16 mouse cellular contexts compared by ENCODE assay signal in the genomic region with DNA sequence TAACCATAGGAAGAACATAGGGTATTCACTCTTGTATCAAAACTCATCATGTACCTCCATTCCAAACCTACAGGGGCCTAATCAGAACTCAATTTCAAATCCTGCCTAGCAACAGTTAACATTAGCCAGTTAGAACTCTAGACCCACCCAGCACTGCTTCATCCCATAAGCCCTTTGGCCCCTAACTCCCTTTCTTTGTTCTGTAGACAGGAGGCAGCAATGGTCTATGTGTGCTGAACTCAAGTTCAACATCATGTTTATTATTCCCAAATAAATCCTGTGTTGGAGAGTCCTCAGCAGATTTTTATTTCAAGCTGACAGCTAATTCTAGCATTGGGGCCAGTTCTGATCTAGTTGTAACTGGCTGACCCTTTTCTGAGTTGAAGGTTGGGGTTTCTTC.
A peak's percentile ranks its signal among the peaks of the same experiment; 100 is the strongest.
DNase-seq lines count a peak whose midpoint lies in the region; ATAC-seq and TF ChIP-seq lines count a peak whose summit lies in the region.
"Had no signal": no experiment of that assay in that cellular context is flagged by ENCODE, and none has a peak within 500 bp of the region (broad histone marks: within the 10 kb centered on the region; RNA-seq: fewer than 3 reads in every experiment).

No protein-coding gene starts in this region.

- no peak for TF ChIP-seq EP300 in lung, postnatal 0 days (IDR thresholded peaks at IDR 0.05)

- H3K4me3 ChIP-seq in kidney, embryonic 14.5 days (ENCODE audit: low read length) = no peak overlapping the region
- H3K4me3 ChIP-seq in lung, postnatal 0 days (ENCODE audit: low read depth, low read length) = no peak overlapping the region
- no peak overlapping the region for H3K4me3 ChIP-seq in neural tube, embryonic 15.5 days (replicated peaks)
- H3K4me3 ChIP-seq: embryonic facial prominence, embryonic 12.5 days; forebrain, embryonic 15.5 days; heart, embryonic 12.5 days; hindbrain, embryonic 10.5 days had no signal

- no peaks in the 10 kb centered on the region for H3K36me3 ChIP-seq in kidney, embryonic 14.5 days (ENCODE audit: control insufficient read depth, insufficient read depth, low read length)
- H3K36me3 ChIP-seq in lung, postnatal 0 days (ENCODE audit: insufficient read depth, low read length) = no peaks in the 10 kb centered on the region
- H3K36me3 ChIP-seq in neural tube, embryonic 15.5 days = no peaks in the 10 kb centered on the region
- H3K36me3 ChIP-seq: embryonic facial prominence, embryonic 12.5 days; forebrain, embryonic 15.5 days; heart, embryonic 12.5 days; hindbrain, embryonic 10.5 days had no signal

- H3K4me2 ChIP-seq in kidney, embryonic 14.5 days (replicated peaks; ENCODE audit: low read depth, low read length) = no peak overlapping the region
- H3K4me2 ChIP-seq in lung, postnatal 0 days (replicated peaks; ENCODE audit: low read depth, low read length) = no peak overlapping the region
- no peak overlapping the region for H3K4me2 ChIP-seq in neural tube, embryonic 15.5 days
- H3K4me2 ChIP-seq: embryonic facial prominence, embryonic 12.5 days; forebrain, embryonic 15.5 days; heart, embryonic 12.5 days; hindbrain, embryonic 14.5 days had no signal

- TF ChIP-seq CTCF in lung, postnatal 0 days (IDR thresholded peaks at IDR 0.05) = peak; percentile 27
- peak; percentile 10 for TF ChIP-seq CTCF in Patski (IDR thresholded peaks at IDR 0.05)

- no peak for DNase-seq in kidney, adult 9 months
- no peak for DNase-seq in lung, postnatal 0 days (ENCODE audit: low spot score)
- no peak for DNase-seq in lung, postnatal 4 days
- no peak for DNase-seq in Patski (ENCODE audit: low read depth, low spot score)
- DNase-seq: adrenal gland, adult 8-10 months; adrenal gland, postnatal 36 days; cerebellum, adult 2 months; cerebellum, postnatal 10 days; gastrocnemius, postnatal 14 days had no signal

- no peak overlapping the region for H3K27ac ChIP-seq in kidney, embryonic 14.5 days (ENCODE audit: low read depth, low read length)
- H3K27ac ChIP-seq in lung, postnatal 0 days (ENCODE audit: low read length) = no peak overlapping the region
- no peak overlapping the region for H3K27ac ChIP-seq in neural tube, embryonic 15.5 days (replicated peaks)
- H3K27ac ChIP-seq: embryonic facial prominence, embryonic 12.5 days; forebrain, embryonic 15.5 days; hindbrain, embryonic 10.5 days; hindbrain, embryonic 14.5 days had no signal

- in situ Hi-C loops in Patski (cut with MboI; ENCODE audit: low pct_unique_long_range_greater_than_20kb) = no loop called here

- ATAC-seq in kidney, embryonic 14.5 days (ENCODE audit: low FRiP score, low TSS enrichment) = peak; percentile 73
- ATAC-seq in lung, postnatal 0 days = peak; percentile 23
- no peak for ATAC-seq in Patski
- ATAC-seq in neural tube, embryonic 15.5 days (ENCODE audit: low FRiP score) = no peak
- ATAC-seq: forebrain, embryonic 15.5 days had no signal

- no peaks in the 10 kb centered on the region for H3K4me1 ChIP-seq in kidney, embryonic 14.5 days (ENCODE audit: control insufficient read depth, insufficient read depth, low read length)
- H3K4me1 ChIP-seq in lung, postnatal 0 days (ENCODE audit: insufficient read depth, low read depth, low read length) = no peaks in the 10 kb centered on the region
- H3K4me1 ChIP-seq in neural tube, embryonic 15.5 days = peaks cover under 1% of the 10 kb centered on the region; the same call in 1 of the 2 replicates
- H3K4me1 ChIP-seq: embryonic facial prominence, embryonic 12.5 days; forebrain, embryonic 15.5 days; heart, embryonic 12.5 days; hindbrain, embryonic 10.5 days had no signal

- CTCF ChIA-PET in Patski (lab: Charles Lee) = interaction anchor here (1.1 to 1.3 kb wide), 2 partner anchors 13 to 14 kb away, joined by 3 read pairs; no protein-coding TSS in a partner anchor

- no peaks in the 10 kb centered on the region for H3K27me3 ChIP-seq in kidney, embryonic 14.5 days (ENCODE audit: control insufficient read depth, insufficient read depth, low read length)
- no peaks in the 10 kb centered on the region for H3K27me3 ChIP-seq in lung, postnatal 0 days (replicated peaks; ENCODE audit: insufficient read depth, low read length)
- peaks cover 17% of the 10 kb centered on the region for H3K27me3 ChIP-seq in Patski
- H3K27me3 ChIP-seq in neural tube, embryonic 15.5 days (replicated peaks) = no peaks in the 10 kb centered on the region
- H3K27me3 ChIP-seq: embryonic facial prominence, embryonic 12.5 days; forebrain, embryonic 15.5 days; heart, embryonic 12.5 days had no signal

- POLR2A ChIA-PET in Patski (lab: Charles Lee) = no interaction called here

- H3K9ac ChIP-seq in kidney, embryonic 14.5 days (ENCODE audit: low read depth, low read length) = no peak overlapping the region
- H3K9ac ChIP-seq in lung, postnatal 0 days (replicated peaks; ENCODE audit: low read depth) = no peak overlapping the region
- no peak overlapping the region for H3K9ac ChIP-seq in neural tube, embryonic 15.5 days (replicated peaks)
- H3K9ac ChIP-seq: embryonic facial prominence, embryonic 12.5 days; forebrain, embryonic 15.5 days; heart, embryonic 12.5 days; hindbrain, embryonic 14.5 days had no signal

- no peaks in the 10 kb centered on the region for H3K9me3 ChIP-seq in kidney, embryonic 14.5 days (ENCODE audit: control insufficient read depth, low read length)
- H3K9me3 ChIP-seq in lung, postnatal 0 days (ENCODE audit: low read length) = no peaks in the 10 kb centered on the region
- H3K9me3 ChIP-seq in neural tube, embryonic 15.5 days (replicated peaks) = no peaks in the 10 kb centered on the region
- H3K9me3 ChIP-seq: embryonic facial prominence, embryonic 12.5 days; forebrain, embryonic 15.5 days; heart, embryonic 12.5 days; hindbrain, embryonic 10.5 days had no signal

Comparison
In these comparisons a context has a peak if more than half of its experiments do, and no peak if none do; other contexts are left out.
1. ATAC-seq: peak in kidney, embryonic 14.5 days (single experiment) and lung, postnatal 0 days (single experiment); none in Patski (single experiment) and neural tube, embryonic 15.5 days (single experiment).